Mouse (Mus musculus) liver, embryonic 14.5 days (tissue): ENCODE results near the gene Rbms3.

Source experiments
- CTCF ChIP-seq: IDR thresholded peaks from 2 replicates; pipeline ENCODE4 v1.5.1; 2016; ENCODE audit warnings: antibody characterized with exemption, low read depth, control low read depth
- EP300 ChIP-seq: IDR thresholded peaks from 2 replicates; pipeline ENCODE4 v1.6.1; 2016; ENCODE audit warnings: antibody characterized with exemption, low read depth

GRCm38 (mm10) chr9:117136410-117136809 lies 493.3 kb downstream of the Rbms3 start:
- no peak for TF ChIP-seq CTCF
- TF ChIP-seq EP300 = no peak
